Mouse (Mus musculus): ENCODE data around the gene Mtmr4. TPM values are rescaled to one million over a fixed set of nuclear protein-coding genes. Genes with fewer than 3 reads are reported as not detected.

Mtmr4 gene
- polyA plus RNA-seq, 1 experiment from 2014 or later, result 39.4 TPM

DNA sequence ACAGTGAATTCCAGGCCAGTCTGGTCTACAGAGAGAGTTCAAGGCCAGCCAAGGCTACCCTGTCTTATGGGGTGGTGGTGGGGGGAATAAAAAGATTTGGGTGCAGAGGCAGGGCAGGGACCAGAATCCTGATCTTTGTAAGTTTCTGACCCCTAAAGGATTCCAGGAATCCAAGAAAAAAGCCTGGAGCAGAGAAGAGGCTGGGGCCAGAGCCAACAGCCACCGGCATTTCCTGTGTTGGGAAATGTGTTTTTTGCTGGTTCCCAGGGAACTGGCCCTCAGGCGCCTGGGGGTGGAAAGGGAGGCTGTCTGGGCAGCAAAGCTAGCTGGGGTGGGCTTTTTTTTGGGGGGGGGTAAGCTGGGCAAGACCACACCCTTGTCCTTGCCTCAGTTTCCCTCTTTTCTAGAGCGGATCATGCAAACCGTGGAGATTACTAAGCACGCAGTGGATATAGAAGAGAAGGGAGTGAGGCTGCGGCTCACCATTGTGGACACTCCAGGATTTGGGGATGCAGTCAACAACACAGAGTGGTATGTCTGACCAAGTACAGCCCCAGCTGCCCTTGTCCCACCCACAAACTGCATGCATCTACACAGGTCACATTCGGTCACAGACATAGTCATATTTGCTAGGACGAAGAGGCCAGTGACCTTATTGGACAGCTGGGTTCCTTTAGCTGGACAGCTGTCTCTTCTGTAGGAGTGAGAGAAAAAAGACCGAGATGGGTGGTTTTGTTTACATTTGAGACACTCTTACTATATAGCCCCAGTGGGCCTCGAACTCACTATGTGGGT, 7.1 kb upstream of the Mtmr4 start:
- Histone ChIP-seq H3K4me3 (replicated peaks) (no peak overlapping the region), H3K4me2 (no peak overlapping the region), H3K36me3 (peaks cover 4% of the 10 kb centered on the region; the same call in 1 of the 2 replicates), H3K27ac (peak overlapping the region; percentile 57), H3K4me1 (peaks cover 23% of the 10 kb centered on the region), H3K9me3 (replicated peaks) (no peaks in the 10 kb centered on the region), H3K27me3 (no peaks in the 10 kb centered on the region), H3K9ac (no peak overlapping the region)
- no peak for ATAC-seq (replicated peaks; ENCODE audit: low FRiP score)
- WGBS, result 68% methylated on average over 10 of the region's 10 CpGs

DNA sequence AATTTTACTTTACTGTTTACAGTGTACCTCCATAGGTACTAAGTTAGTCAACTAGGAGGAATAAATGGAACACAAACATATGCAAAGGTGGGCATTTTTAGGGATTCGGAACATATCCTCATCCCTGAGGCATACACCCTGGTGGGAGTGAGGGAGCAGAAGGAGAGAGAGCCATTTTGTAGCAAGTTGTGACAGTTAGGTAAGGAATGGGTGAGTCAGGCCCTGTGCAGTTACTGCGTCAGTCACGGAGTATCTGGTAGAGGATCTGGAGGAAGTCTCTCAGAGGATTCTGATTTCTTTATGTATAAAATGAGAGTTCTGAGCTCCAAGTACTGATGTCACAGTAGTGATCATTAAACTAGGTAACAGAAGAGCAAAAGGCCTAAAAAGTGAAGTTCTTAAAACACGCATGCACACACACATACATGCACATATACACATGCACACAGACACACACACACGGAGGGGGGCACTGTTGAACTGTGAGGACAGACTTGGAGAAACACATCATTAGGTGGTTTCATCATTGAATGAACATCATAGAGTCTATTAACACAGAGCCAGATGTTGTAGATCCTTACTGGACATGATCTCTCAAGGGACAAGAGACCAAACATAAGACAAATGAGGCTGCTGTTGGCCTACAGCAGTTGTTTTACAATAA, 4.6 kb upstream of the Mtmr4 start:
- H3K9ac ChIP-seq, result no peak overlapping the region
- H3K4me3 ChIP-seq (replicated peaks), result no peak overlapping the region
- H3K4me1 ChIP-seq, result peaks cover 28% of the 10 kb centered on the region
- ATAC-seq (replicated peaks; ENCODE audit: low FRiP score), result no peak
- no peaks in the 10 kb centered on the region for H3K9me3 ChIP-seq (replicated peaks)
- 0 out of 2 replicates have a peak overlapping the region, but pooled peaks have one; percentile 22 for H3K27ac ChIP-seq
- peaks cover 4% of the 10 kb centered on the region; the same call in 1 of the 2 replicates for H3K36me3 ChIP-seq
- no peaks in the 10 kb centered on the region for H3K27me3 ChIP-seq
- 91% methylated on average over 5 of the region's 5 CpGs for WGBS
- H3K4me2 ChIP-seq, result no peak overlapping the region

DNA sequence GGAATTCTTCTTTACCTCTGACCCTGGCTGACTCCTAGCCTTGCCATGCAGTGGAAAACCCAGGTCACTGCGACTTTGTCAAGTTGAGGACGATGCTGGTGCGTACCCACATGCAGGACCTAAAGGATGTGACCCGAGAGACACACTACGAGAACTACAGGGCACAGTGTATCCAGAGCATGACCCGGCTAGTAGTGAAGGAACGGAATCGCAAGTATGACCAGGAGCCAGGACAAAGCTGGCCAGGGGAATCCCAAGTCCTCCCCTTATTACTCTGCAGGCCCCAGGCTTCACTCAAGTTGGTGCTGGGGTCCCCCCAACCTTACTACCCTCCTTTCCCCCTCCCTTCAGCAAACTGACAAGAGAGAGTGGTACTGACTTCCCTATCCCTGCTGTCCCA, 2.4 kb upstream of the Mtmr4 start:
- ATAC-seq (replicated peaks; ENCODE audit: low FRiP score), result no peak
- 95% methylated on average over 8 of the region's 8 CpGs for WGBS
- H3K9me3 ChIP-seq (replicated peaks), result no peaks in the 10 kb centered on the region
- peaks cover 14% of the 10 kb centered on the region for H3K36me3 ChIP-seq
- H3K27me3 ChIP-seq, result no peaks in the 10 kb centered on the region
- H3K4me1 ChIP-seq, result peaks cover 46% of the 10 kb centered on the region
- no peak overlapping the region for H3K27ac ChIP-seq
- H3K4me3 ChIP-seq (replicated peaks), result peak overlapping the region; percentile 78; the same call in 1 of the 2 replicates
- H3K4me2 ChIP-seq, result peak overlapping the region; percentile 74; the same call in 1 of the 2 replicates
- 0 out of 2 replicates have a peak overlapping the region, but pooled peaks have one; percentile 87 for H3K9ac ChIP-seq

DNA sequence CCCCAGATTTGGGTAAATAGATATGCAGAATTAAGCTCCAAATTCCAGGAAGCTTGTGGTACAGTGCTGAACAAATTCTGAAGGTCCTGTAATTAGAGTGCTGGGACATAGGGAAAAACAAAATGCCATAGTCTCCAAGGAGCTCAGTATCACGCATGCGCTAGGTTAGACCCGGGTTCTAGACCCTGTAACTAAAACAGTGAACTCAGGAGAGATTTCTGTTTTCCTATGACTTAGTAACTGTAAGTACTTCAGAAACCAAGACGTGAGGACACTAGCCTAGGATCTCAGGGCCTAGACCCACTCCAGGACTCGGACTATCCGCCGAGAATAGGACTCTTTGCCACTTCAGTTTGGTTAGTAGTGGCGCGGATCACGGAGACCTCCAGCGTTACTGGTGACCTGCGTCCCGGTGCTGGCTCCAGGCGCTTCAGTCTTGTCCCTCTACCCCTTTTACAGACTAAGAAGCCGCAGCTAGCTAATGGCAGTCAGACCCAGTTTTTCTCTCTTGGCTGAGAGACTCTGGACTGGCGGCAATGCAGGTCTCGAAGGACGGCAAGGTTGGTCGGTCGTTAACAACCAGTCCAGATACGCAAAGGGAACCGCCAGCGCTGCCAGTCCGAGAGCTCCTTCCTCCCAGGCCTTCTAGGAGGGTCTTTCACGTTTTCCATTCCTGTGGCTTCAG, 979 bp upstream of the Mtmr4 start:
- peak overlapping the region; percentile 94 for H3K27ac ChIP-seq
- H3K9me3 ChIP-seq (replicated peaks), result no peaks in the 10 kb centered on the region
- H3K9ac ChIP-seq, result peak overlapping the region; percentile 87
- no peak for ATAC-seq (replicated peaks; ENCODE audit: low FRiP score)
- peaks cover 52% of the 10 kb centered on the region for H3K4me1 ChIP-seq
- H3K27me3 ChIP-seq, result no peaks in the 10 kb centered on the region
- peaks cover 14% of the 10 kb centered on the region for H3K36me3 ChIP-seq
- WGBS, result 2% methylated on average over 25 of the region's 25 CpGs
- H3K4me3 ChIP-seq (replicated peaks), result peak overlapping the region; percentile 78
- H3K4me2 ChIP-seq, result peak overlapping the region; percentile 74

DNA sequence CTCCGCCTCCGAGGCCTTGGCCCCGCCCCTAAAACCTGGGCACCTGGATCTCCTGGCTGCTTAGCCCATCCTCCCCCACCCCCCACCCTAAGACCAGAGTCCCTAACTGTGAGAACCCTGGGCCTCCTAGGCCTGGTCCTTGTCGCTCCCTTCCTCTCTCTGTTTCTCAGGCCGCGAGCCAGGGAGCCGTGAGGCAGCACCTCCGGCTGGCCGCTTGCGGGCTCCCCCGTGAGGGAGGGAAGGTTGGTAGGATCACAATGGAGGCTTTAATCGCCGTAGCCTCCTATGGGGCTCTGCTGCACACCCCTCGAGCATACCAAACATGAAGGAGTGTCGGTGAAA, 363 bp downstream of the Mtmr4 start:
- Histone ChIP-seq H3K9ac (peak overlapping the region; percentile 79), H3K4me3 (replicated peaks) (peak overlapping the region; percentile 78), H3K36me3 (peaks cover 18% of the 10 kb centered on the region), H3K27ac (peak overlapping the region; percentile 98), H3K4me1 (peaks cover 65% of the 10 kb centered on the region), H3K9me3 (replicated peaks) (no peaks in the 10 kb centered on the region), H3K27me3 (no peaks in the 10 kb centered on the region), H3K4me2 (peak overlapping the region; percentile 85)
- no peak for ATAC-seq (replicated peaks; ENCODE audit: low FRiP score)
- WGBS, result under 1% methylated on average over 15 of the region's 15 CpGs

DNA sequence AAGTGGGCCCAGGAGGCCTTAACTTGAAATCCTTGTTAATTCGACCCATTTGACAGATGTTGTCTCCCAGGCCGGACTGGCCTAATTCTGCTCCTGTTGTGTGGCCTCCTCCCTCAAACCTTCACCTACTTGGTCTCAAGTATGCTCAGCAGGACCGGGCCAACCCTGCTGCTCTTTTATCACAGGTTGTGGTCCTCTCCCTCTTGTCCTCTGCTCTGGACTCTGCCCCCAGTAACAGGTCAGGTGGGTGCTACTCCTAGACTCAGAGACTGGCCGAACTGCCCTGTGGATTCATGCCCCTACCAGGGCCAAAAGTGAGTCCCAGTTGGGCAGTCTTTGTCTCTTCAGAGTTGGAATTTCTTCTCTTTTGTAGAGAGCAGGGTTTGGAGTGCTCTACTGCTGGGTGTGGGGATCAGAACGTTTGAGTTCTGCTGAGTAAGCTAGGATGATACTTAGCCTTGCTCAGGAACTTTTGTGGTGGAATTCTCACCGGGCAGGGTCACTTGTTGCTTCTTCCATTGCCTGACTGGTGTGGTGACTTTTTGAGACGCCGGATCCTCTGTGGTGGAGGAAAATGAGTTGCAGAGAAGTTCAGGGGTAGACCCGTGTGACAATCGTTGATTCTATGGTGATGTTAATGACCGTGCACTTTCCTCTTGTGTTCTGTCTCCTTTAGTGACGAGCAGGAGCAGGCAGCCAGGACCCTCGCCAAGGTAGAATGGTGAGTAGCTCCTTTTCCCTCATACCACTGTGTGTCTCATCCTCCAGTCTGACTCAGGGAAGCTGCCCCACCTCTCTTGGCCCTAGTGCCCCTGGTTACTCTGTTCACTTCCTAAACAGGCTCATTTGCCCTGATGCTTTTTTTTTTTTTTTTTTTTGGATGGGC, 994 bp downstream of the Mtmr4 start:
- Histone ChIP-seq H3K27ac (peak overlapping the region; percentile 98), H3K4me1 (peaks cover 67% of the 10 kb centered on the region), H3K36me3 (peaks cover 24% of the 10 kb centered on the region), H3K27me3 (no peaks in the 10 kb centered on the region), H3K4me2 (peak overlapping the region; percentile 85), H3K4me3 (replicated peaks) (peak overlapping the region; percentile 78), H3K9ac (peak overlapping the region; percentile 79), H3K9me3 (replicated peaks) (no peaks in the 10 kb centered on the region)
- ATAC-seq (replicated peaks; ENCODE audit: low FRiP score), result no peak
- WGBS, result 33% methylated on average over 13 of the region's 13 CpGs

DNA sequence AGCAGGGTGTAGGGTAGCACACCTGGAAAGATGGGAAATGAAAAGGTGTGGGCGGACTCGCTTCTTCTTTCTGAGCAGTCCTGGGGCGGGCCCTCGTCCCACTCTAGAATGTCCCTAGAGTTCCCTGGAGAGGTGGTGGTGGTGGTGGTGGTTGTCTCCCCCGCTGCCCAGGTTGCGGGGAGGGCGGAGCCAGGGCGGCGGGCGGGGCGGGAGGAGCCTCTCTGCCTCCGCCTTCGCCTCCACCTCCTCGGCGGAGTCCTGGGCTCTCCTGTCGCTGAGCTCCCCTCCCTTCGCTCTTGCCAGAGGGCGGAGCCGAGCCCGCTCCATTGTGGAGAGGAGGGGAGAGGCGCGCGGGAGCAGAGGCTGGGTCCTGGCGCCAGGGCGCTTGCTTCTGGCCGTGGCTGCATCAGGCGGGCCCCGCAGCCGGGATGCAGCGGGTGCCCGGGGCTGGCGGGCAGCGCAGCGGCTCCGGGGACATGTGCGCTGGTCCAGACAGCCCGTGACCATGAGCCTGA, 3.4 kb downstream of the Mtmr4 start:
- Histone ChIP-seq H3K27ac (peak overlapping the region; percentile 87), H3K36me3 (peaks cover 49% of the 10 kb centered on the region), H3K9me3 (replicated peaks) (no peaks in the 10 kb centered on the region), H3K27me3 (no peaks in the 10 kb centered on the region), H3K4me3 (replicated peaks) (peak overlapping the region; percentile 68), H3K4me2 (peak overlapping the region; percentile 85), H3K9ac (peak overlapping the region; percentile 76), H3K4me1 (peaks cover 54% of the 10 kb centered on the region)
- ATAC-seq (replicated peaks; ENCODE audit: low FRiP score), result peak; percentile 69
- 0% methylated on average over 30 of the region's 37 CpGs for WGBS

DNA sequence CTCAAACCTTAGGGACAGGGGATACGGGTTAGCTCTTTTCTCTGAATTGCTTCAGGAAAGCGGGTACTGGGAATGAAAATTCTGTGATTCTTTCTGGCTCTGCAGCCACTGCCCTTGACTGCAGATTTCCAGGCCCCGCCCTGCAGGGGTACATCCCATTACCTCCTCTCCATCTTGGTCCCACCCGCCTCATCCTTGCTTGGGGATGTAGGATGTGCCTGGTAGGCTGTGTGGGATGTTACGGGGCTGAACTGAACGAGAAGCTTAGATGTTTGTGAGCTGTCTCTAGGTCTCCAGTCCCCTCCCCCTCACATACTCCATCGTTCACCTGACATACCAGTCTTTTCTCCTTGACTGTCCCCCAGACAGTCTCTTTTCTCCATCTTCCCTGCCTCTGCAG, 4.0 kb downstream of the Mtmr4 start:
- peaks cover 54% of the 10 kb centered on the region for H3K36me3 ChIP-seq
- no peaks in the 10 kb centered on the region for H3K9me3 ChIP-seq (replicated peaks)
- H3K27ac ChIP-seq, result peak overlapping the region; percentile 87
- no peaks in the 10 kb centered on the region for H3K27me3 ChIP-seq
- peak overlapping the region; percentile 76 for H3K9ac ChIP-seq
- peak overlapping the region; percentile 68 for H3K4me3 ChIP-seq (replicated peaks)
- peak overlapping the region; percentile 85 for H3K4me2 ChIP-seq
- 3% methylated on average over 7 of the region's 7 CpGs for WGBS
- ATAC-seq (replicated peaks; ENCODE audit: low FRiP score), result no peak
- peaks cover 50% of the 10 kb centered on the region for H3K4me1 ChIP-seq

DNA sequence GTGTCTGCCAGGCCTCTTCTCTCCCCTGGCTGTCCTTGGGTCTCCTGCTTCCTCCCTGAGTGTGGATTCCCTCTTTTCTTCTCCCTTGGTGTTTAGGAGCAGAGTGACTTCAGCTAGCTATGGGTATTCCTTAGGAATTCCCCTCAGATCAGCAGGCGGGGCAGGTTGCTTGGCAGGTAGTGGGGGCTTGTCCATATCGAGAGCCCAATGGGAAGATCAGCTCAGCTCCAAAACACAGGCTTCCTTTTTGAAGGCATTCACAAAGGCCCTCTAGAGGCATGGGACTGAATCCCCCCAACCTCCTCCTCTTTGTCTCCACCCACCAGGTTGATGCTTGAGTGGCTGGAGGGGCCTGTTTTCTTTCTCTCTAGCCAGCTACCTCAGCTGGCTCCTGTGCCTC, 4.5 kb downstream of the Mtmr4 start:
- ATAC-seq (replicated peaks; ENCODE audit: low FRiP score), result no peak
- Histone ChIP-seq H3K36me3 (peaks cover 60% of the 10 kb centered on the region), H3K4me3 (replicated peaks) (peak overlapping the region; percentile 68), H3K4me2 (peak overlapping the region; percentile 85), H3K9me3 (replicated peaks) (no peaks in the 10 kb centered on the region), H3K27me3 (no peaks in the 10 kb centered on the region), H3K27ac (peak overlapping the region; percentile 46; the same call in 1 of the 2 replicates), H3K9ac (peak overlapping the region; percentile 24; the same call in 1 of the 2 replicates), H3K4me1 (peaks cover 50% of the 10 kb centered on the region)
- 30% methylated on average over 2 of the region's 2 CpGs for WGBS

DNA sequence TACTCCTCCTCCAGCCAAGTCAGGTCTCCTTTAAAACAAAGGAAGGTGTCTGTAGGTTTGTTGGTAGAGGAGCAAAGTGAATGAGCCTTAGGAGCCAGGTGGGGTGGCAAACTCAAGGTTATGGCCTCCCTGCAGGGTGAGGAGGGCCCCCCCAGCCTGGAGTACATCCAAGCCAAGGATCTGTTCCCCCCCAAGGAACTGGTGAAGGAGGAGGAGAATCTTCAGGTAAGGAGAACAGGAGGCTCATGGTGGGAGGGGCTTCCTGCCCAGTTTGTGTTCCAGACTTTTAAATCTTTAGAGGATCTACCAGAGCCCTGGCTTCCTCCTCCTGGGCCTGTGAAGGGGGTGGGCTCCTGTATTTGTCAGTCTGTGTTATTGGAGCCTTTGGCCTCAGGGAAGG, 5.1 kb downstream of the Mtmr4 start:
- 0 out of 2 replicates have a peak overlapping the region, but pooled peaks have one; percentile 46 for H3K27ac ChIP-seq
- H3K9ac ChIP-seq, result no peak overlapping the region
- no peak overlapping the region for H3K4me3 ChIP-seq (replicated peaks)
- no peaks in the 10 kb centered on the region for H3K27me3 ChIP-seq
- H3K4me1 ChIP-seq, result peaks cover 50% of the 10 kb centered on the region
- 0 out of 2 replicates have a peak overlapping the region, but pooled peaks have one; percentile 85 for H3K4me2 ChIP-seq
- peaks cover 65% of the 10 kb centered on the region for H3K36me3 ChIP-seq
- H3K9me3 ChIP-seq (replicated peaks), result no peaks in the 10 kb centered on the region
- no peak for ATAC-seq (replicated peaks; ENCODE audit: low FRiP score)

All from kidney, embryonic 15.5 days (tissue).